ENCODE assay signal across 12 mouse cellular contexts in genomic region chr1:119590041-119590440, GRCm38 (mm10). TPM values are rescaled to one million over a fixed set of nuclear protein-coding genes. Genes with fewer than 3 reads are reported as not detected.
DNase-seq lines count a peak whose midpoint lies in the region; ATAC-seq and TF ChIP-seq lines count a peak whose summit lies in the region.
"Had no signal": no experiment of that assay in that cellular context is flagged by ENCODE, and none has a peak within 500 bp of the region (broad histone marks: within the 10 kb centered on the region; RNA-seq: fewer than 3 reads in every experiment).

No protein-coding gene starts in this region.

- TF ChIP-seq EP300 in lung, postnatal 0 days (IDR thresholded peaks at IDR 0.05) = no peak

- WGBS in kidney, embryonic 15.5 days = 65% methylated on average over 2 of the region's 2 CpGs
- WGBS in lung, postnatal 0 days = 39% methylated on average over 2 of the region's 2 CpGs

- DNase-seq in kidney, adult 8-10 months = peak; percentile 68 to 87
- peak; percentile 43 for DNase-seq in adrenal gland, postnatal 14 days
- peak; percentile 43 to 50 for DNase-seq in heart, postnatal 10 days
- peak; percentile 24 for DNase-seq in lung, postnatal 0 days (ENCODE audit: low spot score)
- DNase-seq in thymus, postnatal 25 days = no peak
- DNase-seq: gastrocnemius, postnatal 10 days; right cerebral cortex, postnatal 14 days had no signal

- no peaks in the 10 kb centered on the region for H3K9me3 ChIP-seq in kidney, embryonic 15.5 days (replicated peaks)
- no peaks in the 10 kb centered on the region for H3K9me3 ChIP-seq in lung, postnatal 0 days (ENCODE audit: low read length)
- H3K9me3 ChIP-seq: limb, embryonic 13.5 days; neural tube, embryonic 12.5 days had no signal

- no peak for TF ChIP-seq CTCF in lung, postnatal 0 days (IDR thresholded peaks at IDR 0.05)

- intact Hi-C loops in heart, postnatal 10 days (cut with DNase I) = no loop called here

- no peak for ATAC-seq in kidney, embryonic 15.5 days (replicated peaks; ENCODE audit: low FRiP score)
- ATAC-seq in lung, postnatal 0 days = no peak
- ATAC-seq in frontal cortex, adult (ENCODE audit: low TSS enrichment) = no peak

- H3K9ac ChIP-seq in kidney, embryonic 15.5 days = no peak overlapping the region
- H3K9ac ChIP-seq in lung, postnatal 0 days (replicated peaks; ENCODE audit: low read depth) = no peak overlapping the region
- H3K9ac ChIP-seq: hindbrain, embryonic 14.5 days; limb, embryonic 13.5 days; neural tube, embryonic 12.5 days had no signal

- no peak overlapping the region for H3K4me3 ChIP-seq in kidney, embryonic 15.5 days (replicated peaks)
- no peak overlapping the region for H3K4me3 ChIP-seq in lung, postnatal 0 days (ENCODE audit: low read depth, low read length)
- H3K4me3 ChIP-seq: limb, embryonic 13.5 days; neural tube, embryonic 12.5 days had no signal

- no peaks in the 10 kb centered on the region for H3K4me1 ChIP-seq in kidney, embryonic 15.5 days
- H3K4me1 ChIP-seq in lung, postnatal 0 days (ENCODE audit: insufficient read depth, low read depth, low read length) = no peaks in the 10 kb centered on the region
- H3K4me1 ChIP-seq: limb, embryonic 13.5 days; neural tube, embryonic 12.5 days had no signal

- H3K4me2 ChIP-seq in kidney, embryonic 15.5 days = no peak overlapping the region
- H3K4me2 ChIP-seq in lung, postnatal 0 days (replicated peaks; ENCODE audit: low read depth, low read length) = no peak overlapping the region
- H3K4me2 ChIP-seq: hindbrain, embryonic 14.5 days; limb, embryonic 13.5 days; neural tube, embryonic 12.5 days had no signal

- H3K27ac ChIP-seq in kidney, embryonic 15.5 days = no peak overlapping the region
- no peak overlapping the region for H3K27ac ChIP-seq in lung, postnatal 0 days (ENCODE audit: low read length)
- H3K27ac ChIP-seq: hindbrain, embryonic 14.5 days; limb, embryonic 13.5 days; neural tube, embryonic 12.5 days had no signal

- peaks cover 36% of the 10 kb centered on the region for H3K36me3 ChIP-seq in kidney, embryonic 15.5 days
- no peaks in the 10 kb centered on the region for H3K36me3 ChIP-seq in lung, postnatal 0 days (ENCODE audit: insufficient read depth, low read length)
- H3K36me3 ChIP-seq: limb, embryonic 13.5 days; neural tube, embryonic 12.5 days had no signal

- H3K27me3 ChIP-seq in kidney, embryonic 15.5 days = no peaks in the 10 kb centered on the region
- no peaks in the 10 kb centered on the region for H3K27me3 ChIP-seq in lung, postnatal 0 days (replicated peaks; ENCODE audit: insufficient read depth, low read length)
- H3K27me3 ChIP-seq: limb, embryonic 13.5 days; neural tube, embryonic 12.5 days had no signal

RNA-seq across cellular contexts. Expression of gene Epb41l5, which starts 58.8 kb away (rescaled TPM):
- polyA plus RNA-seq in kidney, embryonic 15.5 days (2015; fragmentation: Nextera tagmentation; extraction: Ambion mirVana) = 64.0 and 64.2 TPM in 2 replicates
- total RNA-seq in adrenal gland, postnatal 14 days (2021) = 8.3 and 10.2 TPM in 2 replicates
- total RNA-seq in heart, postnatal 10 days (2021) = 1 to 10 TPM; 4.1 to 4.2 TPM
- polyA plus RNA-seq in lung, postnatal 0 days (2015; fragmentation: Nextera tagmentation; extraction: Ambion mirVana) = 54.7 and 69.5 TPM in 2 replicates
